Mouse (Mus musculus): ENCODE data around the gene Emc6.

DNA sequence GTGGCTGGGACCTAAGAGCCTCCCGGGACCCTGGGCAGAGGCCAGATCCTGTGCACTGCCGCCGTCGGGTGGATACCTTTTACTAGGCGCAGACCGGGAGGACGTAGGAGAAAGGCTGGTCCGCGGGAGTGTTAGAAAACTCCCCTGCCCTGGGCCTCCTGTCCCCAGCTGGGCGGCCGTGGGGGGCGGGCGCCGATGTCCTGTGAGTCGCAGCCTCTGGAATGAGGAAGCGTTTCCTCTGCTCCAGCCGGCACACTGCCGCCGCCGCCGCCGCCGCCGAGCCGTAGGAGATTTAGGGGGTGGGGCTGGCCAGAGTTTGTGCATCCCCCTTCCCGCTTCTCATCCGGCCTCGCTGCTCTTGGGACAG is 655 bp upstream of the Emc6 start:
- TF ChIP-seq CTCF (IDR thresholded peaks at IDR 0.05; ENCODE audit: borderline replicate concordance, insufficient read depth, low read length) (no peak), POLR2A (IDR thresholded peaks at IDR 0.05; ENCODE audit: low read depth, low read length) (peak; percentile 57)

All from embryonic fibroblast, embryonic 13.5 days (primary cell).